Mouse (Mus musculus) large intestine, adult 2 months (tissue): Measurements from ENCODE around the gene Gm9918. TPM values are rescaled to one million over a fixed set of nuclear protein-coding genes. Genes with fewer than 3 reads are reported as not detected.

Experiments used
- DNase-seq: peaks from one replicate; pipeline ENCODE4 v3.0.0-alpha.2; 2012; ENCODE audit warnings: low read depth, low spot score
- WGBS: fragments of 180-500 bp; shearing (Covaris S2); methylation state at CpG from one replicate; pipeline ENCODE4 v1.1.7; 2018; 5-methylcytosine and 5-hydroxymethylcytosine counted together
- polyA plus RNA-seq: library from polyadenylated mRNA; depleted of rRNA; stranded (reverse); fragments of >200 nt; gene quantifications from 2 replicates; pipeline ENCODE4 v1.2.3, GENCODE M21; 2012

Gm9918 gene
- polyA plus RNA-seq, 1 experiment = not detected

- 81% methylated on average over 2 of the region's 2 CpGs for WGBS
- no peak for DNase-seq
Observed at GRCm38 (mm10) chr15:102263037-102263436, 7.3 kb upstream of the Gm9918 start.

- DNase-seq = no peak
- 91% methylated on average over 5 of the region's 5 CpGs for WGBS
Observed at GRCm38 (mm10) chr15:102265548-102265947, 4.8 kb upstream of the Gm9918 start.

GRCm38 (mm10) chr15:102271441-102271840 lies 1.1 kb downstream of the Gm9918 start:
- DNase-seq = no peak
- 50% methylated on average over 3 of the region's 3 CpGs for WGBS

GRCm38 (mm10) chr15:102273982-102274716 lies 3.8 kb downstream of the Gm9918 start:
- 61% methylated on average over 6 of the region's 6 CpGs for WGBS

GRCm38 (mm10) chr15:102278726-102279091 lies 8.3 kb downstream of the Gm9918 start:
- DNase-seq = no peak
- WGBS = 47% methylated on average over 7 of the region's 7 CpGs

More at GRCm38 (mm10) chr15:102273982-102274716, 3.8 kb downstream of the Gm9918 start:
- DNase-seq = no peak

- peak; percentile 44 for DNase-seq
- WGBS = under 1% methylated on average over 63 of the region's 65 CpGs
Observed at GRCm38 (mm10) chr15:102279092-102279782, 8.9 kb downstream of the Gm9918 start, which contains the start of gene Mfsd5. Gene Mfsd5 (plus strand): TSS chr15:102279454.

- WGBS = 16% methylated on average over 13 of the region's 13 CpGs
- DNase-seq = no peak
Observed at GRCm38 (mm10) chr15:102279783-102280520, 9.6 kb downstream of the Gm9918 start.

GRCm38 (mm10) chr15:102280623-102281022 lies 10.3 kb downstream of the Gm9918 start:
- 93% methylated on average over 19 of the region's 19 CpGs for WGBS

GRCm38 (mm10) chr15:102282463-102283292 lies 12.3 kb downstream of the Gm9918 start:
- 63% methylated on average over 8 of the region's 8 CpGs for WGBS
- DNase-seq = no peak

More at GRCm38 (mm10) chr15:102280623-102281022, 10.3 kb downstream of the Gm9918 start:
- DNase-seq = no peak

GRCm38 (mm10) chr15:102283648-102284047 lies 13.3 kb downstream of the Gm9918 start:
- WGBS = 52% methylated on average over 3 of the region's 3 CpGs
- DNase-seq = no peak

- no peak for DNase-seq
Observed at GRCm38 (mm10) chr15:102287395-102287794, 17.0 kb downstream of the Gm9918 start.

GRCm38 (mm10) chr15:102295633-102296367 lies 25.4 kb downstream of the Gm9918 start, which contains the start of gene Espl1:
Gene Espl1 (plus strand): TSS chr15:102296266.
- peak; percentile 83 for DNase-seq
- WGBS = 4% methylated on average over 25 of the region's 25 CpGs

GRCm38 (mm10) chr15:102296368-102297006 lies 26.1 kb downstream of the Gm9918 start:
- 4% methylated on average over 24 of the region's 24 CpGs for WGBS
- DNase-seq = no peak

GRCm38 (mm10) chr15:102302542-102302941 lies 32.2 kb downstream of the Gm9918 start:
- 84% methylated on average over 6 of the region's 6 CpGs for WGBS
- DNase-seq = no peak

- WGBS = 91% methylated on average over 9 of the region's 9 CpGs
- no peak for DNase-seq
Observed at GRCm38 (mm10) chr15:102308717-102309116, 38.4 kb downstream of the Gm9918 start.

- DNase-seq = no peak
- 75% methylated on average over 10 of the region's 10 CpGs for WGBS
Observed at GRCm38 (mm10) chr15:102310074-102310845, 39.9 kb downstream of the Gm9918 start.

GRCm38 (mm10) chr15:102311489-102311888 lies 41.1 kb downstream of the Gm9918 start:
- DNase-seq = no peak

GRCm38 (mm10) chr15:102315292-102315691 lies 44.9 kb downstream of the Gm9918 start:
- no peak for DNase-seq

More at GRCm38 (mm10) chr15:102315292-102315691, 44.9 kb downstream of the Gm9918 start:
- WGBS = 87% methylated on average over 8 of the region's 8 CpGs
